Mouse (Mus musculus): ENCODE results near the gene Wdr95. TPM values are rescaled to one million over a fixed set of nuclear protein-coding genes. Genes with fewer than 3 reads are reported as not detected.
"Not testable (repeated sequence)": the region's sequence is repeated elsewhere in the genome, so short reads cannot be mapped to it uniquely, and the experiment has no call there.

The Wdr95 gene
- polyA plus RNA-seq, 1 experiment from 2014 or later: 0.24 TPM

GRCm38 (mm10) chr5:149526467-149526951, 2.0 kb upstream of the Wdr95 start:
- Histone ChIP-seq H3K27ac (ENCODE audit: low read depth, low read length) (peak overlapping the region; percentile 40), H3K4me2 (ENCODE audit: low read length) (peak overlapping the region; percentile 29)

GRCm38 (mm10) chr5:149527292-149527691, 1.2 kb upstream of the Wdr95 start:
- not testable (repeated sequence) for H3K4me3 ChIP-seq (ENCODE audit: low read length); H3K9ac ChIP-seq (ENCODE audit: low read depth, low read length); H3K36me3 ChIP-seq (ENCODE audit: control insufficient read depth, insufficient read depth, low read length); H3K27ac ChIP-seq (ENCODE audit: low read depth, low read length); H3K4me2 ChIP-seq (ENCODE audit: low read length); H3K9me3 ChIP-seq (ENCODE audit: control insufficient read depth, low read length); ATAC-seq; H3K27me3 ChIP-seq (replicated peaks; ENCODE audit: control insufficient read depth, insufficient read depth, low read length)
- WGBS: 56% methylated on average over 4 of the region's 4 CpGs
- peaks cover 46% of the 10 kb centered on the region for H3K4me1 ChIP-seq (ENCODE audit: control insufficient read depth, insufficient read depth, low read depth, low read length)

More at GRCm38 (mm10) chr5:149526467-149526951, 2.0 kb upstream of the Wdr95 start:
- H3K4me3 ChIP-seq (ENCODE audit: low read length): no peak overlapping the region
- no peak overlapping the region for H3K9ac ChIP-seq (ENCODE audit: low read depth, low read length)
- 29% methylated on average over 10 of the region's 10 CpGs for WGBS
- H3K36me3 ChIP-seq (ENCODE audit: control insufficient read depth, insufficient read depth, low read length): no peaks in the 10 kb centered on the region
- no peak for ATAC-seq
- no peaks in the 10 kb centered on the region for H3K9me3 ChIP-seq (ENCODE audit: control insufficient read depth, low read length)
- peaks cover 46% of the 10 kb centered on the region for H3K4me1 ChIP-seq (ENCODE audit: control insufficient read depth, insufficient read depth, low read depth, low read length)
- no peaks in the 10 kb centered on the region for H3K27me3 ChIP-seq (replicated peaks; ENCODE audit: control insufficient read depth, insufficient read depth, low read length)

- no peak for ATAC-seq
- WGBS: 97% methylated on average over 2 of the region's 2 CpGs
Observed at GRCm38 (mm10) chr5:149533847-149534246, 5.4 kb downstream of the Wdr95 start.

GRCm38 (mm10) chr5:149536005-149536404, 7.5 kb downstream of the Wdr95 start:
- Histone ChIP-seq H3K9me3 (ENCODE audit: control insufficient read depth, low read length) (no peaks in the 10 kb centered on the region), H3K9ac (ENCODE audit: low read depth, low read length) (0 out of 2 replicates have a peak overlapping the region, but pooled peaks have one; percentile 12), H3K27me3 (replicated peaks; ENCODE audit: control insufficient read depth, insufficient read depth, low read length) (no peaks in the 10 kb centered on the region), H3K4me3 (ENCODE audit: low read length) (no peak overlapping the region), H3K4me2 (ENCODE audit: low read length) (no peak overlapping the region), H3K36me3 (ENCODE audit: control insufficient read depth, insufficient read depth, low read length) (no peaks in the 10 kb centered on the region), H3K27ac (ENCODE audit: low read depth, low read length) (no peak overlapping the region), H3K4me1 (ENCODE audit: control insufficient read depth, insufficient read depth, low read depth, low read length) (peaks cover 10% of the 10 kb centered on the region)
- no peak for ATAC-seq
- WGBS: 65% methylated on average over 9 of the region's 9 CpGs

More at GRCm38 (mm10) chr5:149533847-149534246, 5.4 kb downstream of the Wdr95 start:
- Histone ChIP-seq H3K4me2 (ENCODE audit: low read length) (no peak overlapping the region), H3K9ac (ENCODE audit: low read depth, low read length) (no peak overlapping the region), H3K4me1 (ENCODE audit: control insufficient read depth, insufficient read depth, low read depth, low read length) (peaks cover 15% of the 10 kb centered on the region), H3K27ac (ENCODE audit: low read depth, low read length) (no peak overlapping the region), H3K4me3 (ENCODE audit: low read length) (no peak overlapping the region), H3K27me3 (replicated peaks; ENCODE audit: control insufficient read depth, insufficient read depth, low read length) (no peaks in the 10 kb centered on the region), H3K9me3 (ENCODE audit: control insufficient read depth, low read length) (no peaks in the 10 kb centered on the region), H3K36me3 (ENCODE audit: control insufficient read depth, insufficient read depth, low read length) (no peaks in the 10 kb centered on the region)

DNA sequence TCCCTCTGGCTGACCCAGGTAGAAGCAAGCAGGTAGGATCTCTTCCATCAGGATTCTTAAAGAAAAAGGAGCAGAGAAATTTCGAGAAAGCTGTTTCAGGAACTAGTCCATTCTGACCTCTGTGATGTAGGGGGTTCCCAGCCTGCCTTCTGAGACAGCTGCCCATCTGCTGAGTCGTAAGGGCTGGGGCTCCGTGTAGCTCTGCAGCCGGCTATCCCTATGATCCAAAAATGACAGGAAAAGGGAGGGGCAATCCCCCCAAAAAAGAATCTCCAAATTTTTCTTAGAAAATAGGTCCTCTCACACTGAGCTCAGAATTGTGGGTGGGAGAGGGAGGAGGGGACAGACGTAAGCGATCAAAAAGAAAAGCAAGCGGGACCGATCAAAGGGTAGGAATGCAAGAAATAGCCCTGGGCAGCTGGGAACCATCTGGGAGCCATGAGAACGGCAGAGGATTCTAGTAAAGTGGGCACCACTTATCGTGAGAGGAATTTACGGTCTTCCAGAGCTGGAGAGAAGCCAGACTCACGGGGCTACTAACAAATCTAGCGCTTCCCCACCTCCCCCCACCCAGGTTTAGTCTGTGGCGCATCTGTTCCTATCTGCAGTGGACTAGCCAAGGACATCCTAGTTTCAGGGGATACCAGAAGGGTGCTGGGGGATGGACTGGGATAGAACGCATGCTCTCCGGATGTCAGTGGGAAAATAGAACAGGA, 9.5 kb downstream of the Wdr95 start:
- WGBS: 26% methylated on average over 16 of the region's 16 CpGs
- H3K9ac ChIP-seq (ENCODE audit: low read depth, low read length): peak overlapping the region; percentile 29; the same call in 1 of the 2 replicates

GRCm38 (mm10) chr5:149538531-149538930, 10.1 kb downstream of the Wdr95 start:
- Histone ChIP-seq H3K36me3 (ENCODE audit: control insufficient read depth, insufficient read depth, low read length) (no peaks in the 10 kb centered on the region), H3K4me1 (ENCODE audit: control insufficient read depth, insufficient read depth, low read depth, low read length) (peaks cover 10% of the 10 kb centered on the region), H3K9me3 (ENCODE audit: control insufficient read depth, low read length) (no peaks in the 10 kb centered on the region), H3K27ac (ENCODE audit: low read depth, low read length) (no peak overlapping the region), H3K4me3 (ENCODE audit: low read length) (peak overlapping the region; percentile 22; the same call in 1 of the 2 replicates), H3K27me3 (replicated peaks; ENCODE audit: control insufficient read depth, insufficient read depth, low read length) (no peaks in the 10 kb centered on the region), H3K9ac (ENCODE audit: low read depth, low read length) (no peak overlapping the region), H3K4me2 (ENCODE audit: low read length) (peak overlapping the region; percentile 50)
- no peak for ATAC-seq
- WGBS: 61% methylated on average over 8 of the region's 8 CpGs

More for the DNA sequence above, 9.5 kb downstream of the Wdr95 start:
- no peaks in the 10 kb centered on the region for H3K36me3 ChIP-seq (ENCODE audit: control insufficient read depth, insufficient read depth, low read length)
- peak; percentile 64 for ATAC-seq
- no peak overlapping the region for H3K27ac ChIP-seq (ENCODE audit: low read depth, low read length)
- H3K9me3 ChIP-seq (ENCODE audit: control insufficient read depth, low read length): no peaks in the 10 kb centered on the region
- H3K4me2 ChIP-seq (ENCODE audit: low read length): peak overlapping the region; percentile 50
- H3K4me3 ChIP-seq (ENCODE audit: low read length): peak overlapping the region; percentile 22
- H3K27me3 ChIP-seq (replicated peaks; ENCODE audit: control insufficient read depth, insufficient read depth, low read length): no peaks in the 10 kb centered on the region
- H3K4me1 ChIP-seq (ENCODE audit: control insufficient read depth, insufficient read depth, low read depth, low read length): peaks cover 10% of the 10 kb centered on the region

- Histone ChIP-seq H3K9me3 (ENCODE audit: control insufficient read depth, low read length) (no peaks in the 10 kb centered on the region), H3K9ac (ENCODE audit: low read depth, low read length) (no peak overlapping the region), H3K27ac (ENCODE audit: low read depth, low read length) (no peak overlapping the region), H3K4me3 (ENCODE audit: low read length) (no peak overlapping the region), H3K36me3 (ENCODE audit: control insufficient read depth, insufficient read depth, low read length) (no peaks in the 10 kb centered on the region), H3K4me1 (ENCODE audit: control insufficient read depth, insufficient read depth, low read depth, low read length) (peaks cover 10% of the 10 kb centered on the region), H3K4me2 (ENCODE audit: low read length) (no peak overlapping the region), H3K27me3 (replicated peaks; ENCODE audit: control insufficient read depth, insufficient read depth, low read length) (no peaks in the 10 kb centered on the region)
- 89% methylated on average over 4 of the region's 4 CpGs for WGBS
- ATAC-seq: no peak
Observed at GRCm38 (mm10) chr5:149539051-149539450, 10.6 kb downstream of the Wdr95 start.

- ATAC-seq: no peak
- Histone ChIP-seq H3K9me3 (ENCODE audit: control insufficient read depth, low read length) (peaks cover 4% of the 10 kb centered on the region; the same call in 1 of the 2 replicates), H3K4me1 (ENCODE audit: control insufficient read depth, insufficient read depth, low read depth, low read length) (no peaks in the 10 kb centered on the region), H3K27me3 (replicated peaks; ENCODE audit: control insufficient read depth, insufficient read depth, low read length) (no peaks in the 10 kb centered on the region), H3K9ac (ENCODE audit: low read depth, low read length) (no peak overlapping the region), H3K4me3 (ENCODE audit: low read length) (no peak overlapping the region), H3K27ac (ENCODE audit: low read depth, low read length) (no peak overlapping the region), H3K4me2 (ENCODE audit: low read length) (no peak overlapping the region), H3K36me3 (ENCODE audit: control insufficient read depth, insufficient read depth, low read length) (no peaks in the 10 kb centered on the region)
- WGBS: 71% methylated on average over 7 of the region's 10 CpGs
Observed at GRCm38 (mm10) chr5:149551179-149551578, 22.7 kb downstream of the Wdr95 start.

- Histone ChIP-seq H3K9ac (ENCODE audit: low read depth, low read length) (no peak overlapping the region), H3K36me3 (ENCODE audit: control insufficient read depth, insufficient read depth, low read length) (no peaks in the 10 kb centered on the region), H3K4me2 (ENCODE audit: low read length) (no peak overlapping the region), H3K27ac (ENCODE audit: low read depth, low read length) (no peak overlapping the region), H3K27me3 (replicated peaks; ENCODE audit: control insufficient read depth, insufficient read depth, low read length) (no peaks in the 10 kb centered on the region), H3K9me3 (ENCODE audit: control insufficient read depth, low read length) (peaks cover 4% of the 10 kb centered on the region; the same call in 1 of the 2 replicates), H3K4me3 (ENCODE audit: low read length) (no peak overlapping the region), H3K4me1 (ENCODE audit: control insufficient read depth, insufficient read depth, low read depth, low read length) (no peaks in the 10 kb centered on the region)
- no peak for ATAC-seq
- 48% methylated on average over 9 of the region's 9 CpGs for WGBS
Observed at GRCm38 (mm10) chr5:149552742-149553141, 24.3 kb downstream of the Wdr95 start.

All from hindbrain, embryonic 16.5 days (tissue).